Mouse (Mus musculus): ENCODE measurements around the gene Sh3bgrl3. TPM values are rescaled to one million over a fixed set of nuclear protein-coding genes. Genes with fewer than 3 reads are reported as not detected.
"Not testable (repeated sequence)": the region's sequence is repeated elsewhere in the genome, so short reads cannot be mapped to it uniquely, and the experiment has no call there.

The Sh3bgrl3 gene
- polyA plus RNA-seq, 1 experiment from 2014 or later, result 215 TPM

GRCm38 (mm10) chr4:134154354-134154753 is 25.8 kb upstream of the Sh3bgrl3 start:
- peak; percentile 17 for DNase-seq
- Histone ChIP-seq H3K27me3 (ENCODE audit: insufficient read depth, low read length) (no peaks in the 10 kb centered on the region), H3K4me3 (ENCODE audit: low read depth, low read length) (no peak overlapping the region), H3K9ac (replicated peaks) (no peak overlapping the region), H3K36me3 (replicated peaks; ENCODE audit: insufficient read depth, low read length) (peaks cover 37% of the 10 kb centered on the region), H3K9me3 (ENCODE audit: low read length) (no peaks in the 10 kb centered on the region), H3K4me2 (ENCODE audit: low read depth, low read length) (no peak overlapping the region), H3K4me1 (ENCODE audit: insufficient read depth) (peaks cover 6% of the 10 kb centered on the region), H3K27ac (ENCODE audit: low read depth) (peak overlapping the region; percentile 50; the same call in 1 of the 2 replicates)
- TF ChIP-seq CTCF (IDR thresholded peaks at IDR 0.05; ENCODE audit: low read depth) (no peak), EP300 (IDR thresholded peaks at IDR 0.05; ENCODE audit: low read depth) (no peak)
- WGBS (ENCODE audit: insufficient replicate concordance), result 85% methylated on average over 3 of the region's 3 CpGs
- peak; percentile 48; the same call in 1 of the 2 replicates for ATAC-seq

GRCm38 (mm10) chr4:134153656-134154055 is 25.1 kb upstream of the Sh3bgrl3 start:
- Histone ChIP-seq H3K9me3 (ENCODE audit: low read length) (no peaks in the 10 kb centered on the region), H3K4me3 (ENCODE audit: low read depth, low read length) (no peak overlapping the region), H3K4me1 (ENCODE audit: insufficient read depth) (peaks cover under 1% of the 10 kb centered on the region), H3K27me3 (ENCODE audit: insufficient read depth, low read length) (no peaks in the 10 kb centered on the region), H3K4me2 (ENCODE audit: low read depth, low read length) (no peak overlapping the region), H3K9ac (replicated peaks) (no peak overlapping the region), H3K36me3 (replicated peaks; ENCODE audit: insufficient read depth, low read length) (peaks cover 44% of the 10 kb centered on the region), H3K27ac (ENCODE audit: low read depth) (no peak overlapping the region)
- DNase-seq, result no peak
- 91% methylated on average over 3 of the region's 3 CpGs for WGBS (ENCODE audit: insufficient replicate concordance)
- no peak for ATAC-seq
- TF ChIP-seq CTCF (IDR thresholded peaks at IDR 0.05; ENCODE audit: low read depth) (no peak), EP300 (IDR thresholded peaks at IDR 0.05; ENCODE audit: low read depth) (no peak)

- no peaks in the 10 kb centered on the region for H3K27me3 ChIP-seq (ENCODE audit: insufficient read depth, low read length)
- peaks cover 59% of the 10 kb centered on the region for H3K36me3 ChIP-seq (replicated peaks; ENCODE audit: insufficient read depth, low read length)
- DNase-seq, result no peak
- TF ChIP-seq EP300 (IDR thresholded peaks at IDR 0.05; ENCODE audit: low read depth), result no peak
- no peak for TF ChIP-seq CTCF (IDR thresholded peaks at IDR 0.05; ENCODE audit: low read depth)
- H3K4me3 ChIP-seq (ENCODE audit: low read depth, low read length), result no peak overlapping the region
- H3K4me2 ChIP-seq (ENCODE audit: low read depth, low read length), result no peak overlapping the region
- H3K4me1 ChIP-seq (ENCODE audit: insufficient read depth), result no peaks in the 10 kb centered on the region
- WGBS (ENCODE audit: insufficient replicate concordance), result 73% methylated on average over 3 of the region's 3 CpGs
- H3K27ac ChIP-seq (ENCODE audit: low read depth), result no peak overlapping the region
- no peak for ATAC-seq
- no peak overlapping the region for H3K9ac ChIP-seq (replicated peaks)
- H3K9me3 ChIP-seq (ENCODE audit: low read length), result no peaks in the 10 kb centered on the region
Measured at GRCm38 (mm10) chr4:134152112-134152511, 23.5 kb upstream of the Sh3bgrl3 start.

DNA sequence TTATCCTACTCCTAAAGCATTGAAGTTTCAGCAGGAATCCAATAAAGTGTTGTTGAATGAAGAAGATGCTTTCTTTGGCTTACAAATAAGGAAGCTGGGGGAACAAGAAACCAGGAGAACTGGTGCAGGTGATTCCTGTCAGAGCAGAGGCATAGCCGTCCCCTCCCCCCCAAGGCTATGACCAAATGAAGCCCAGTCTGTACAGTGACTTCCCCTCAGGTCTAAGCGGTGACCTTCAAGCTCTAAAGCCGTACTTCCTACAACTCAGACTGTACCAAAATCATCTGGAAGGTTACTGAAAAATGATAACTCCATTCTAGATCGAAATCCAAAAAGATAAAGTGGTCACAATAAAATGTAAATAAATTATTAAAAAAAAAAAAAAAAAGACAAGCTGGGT is 20.8 kb upstream of the Sh3bgrl3 start:
- Histone ChIP-seq H3K4me1 (ENCODE audit: insufficient read depth) (no peaks in the 10 kb centered on the region), H3K9me3 (ENCODE audit: low read length) (no peaks in the 10 kb centered on the region), H3K27ac (ENCODE audit: low read depth) (no peak overlapping the region), H3K36me3 (replicated peaks; ENCODE audit: insufficient read depth, low read length) (peaks cover 58% of the 10 kb centered on the region), H3K4me2 (ENCODE audit: low read depth, low read length) (no peak overlapping the region), H3K4me3 (ENCODE audit: low read depth, low read length) (no peak overlapping the region), H3K27me3 (ENCODE audit: insufficient read depth, low read length) (no peaks in the 10 kb centered on the region), H3K9ac (replicated peaks) (no peak overlapping the region)
- ATAC-seq (no peak), DNase-seq (no peak)
- no peak for TF ChIP-seq CTCF (IDR thresholded peaks at IDR 0.05; ENCODE audit: low read depth)
- TF ChIP-seq EP300 (IDR thresholded peaks at IDR 0.05; ENCODE audit: low read depth), result no peak
- 77% methylated on average over 4 of the region's 4 CpGs for WGBS (ENCODE audit: insufficient replicate concordance)

DNA sequence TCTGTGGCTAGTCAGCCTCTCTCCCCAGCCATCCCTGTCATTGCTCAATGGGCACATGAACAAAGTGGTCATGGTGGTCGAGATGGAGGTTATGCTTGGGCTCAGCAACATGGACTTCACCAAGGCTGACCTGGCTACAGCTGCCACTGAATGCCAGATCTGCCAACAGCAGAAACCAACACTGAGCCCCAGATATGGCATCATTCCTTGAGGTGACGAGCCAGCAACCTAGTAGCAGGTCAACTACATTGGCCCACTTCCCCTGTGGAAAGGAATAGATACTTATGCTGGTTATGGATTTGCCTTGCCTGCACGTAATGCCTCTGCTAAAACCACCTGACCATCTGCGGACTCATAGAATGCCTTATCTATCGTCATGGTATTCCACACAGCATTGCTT is 15.7 kb upstream of the Sh3bgrl3 start:
- not testable (repeated sequence) for H3K27ac ChIP-seq (ENCODE audit: low read depth); ATAC-seq; H3K4me3 ChIP-seq (ENCODE audit: low read depth, low read length); H3K9ac ChIP-seq (replicated peaks); H3K27me3 ChIP-seq (ENCODE audit: insufficient read depth, low read length); H3K4me2 ChIP-seq (ENCODE audit: low read depth, low read length); DNase-seq; H3K9me3 ChIP-seq (ENCODE audit: low read length); H3K4me1 ChIP-seq (ENCODE audit: insufficient read depth)
- peaks cover 33% of the 10 kb centered on the region for H3K36me3 ChIP-seq (replicated peaks; ENCODE audit: insufficient read depth, low read length)
- WGBS (ENCODE audit: insufficient replicate concordance), result 87% methylated on average over 5 of the region's 5 CpGs

- ATAC-seq, result no peak
- 85% methylated on average over 2 of the region's 2 CpGs for WGBS (ENCODE audit: insufficient replicate concordance)
Measured at GRCm38 (mm10) chr4:134138857-134139256, 10.3 kb upstream of the Sh3bgrl3 start.

More at GRCm38 (mm10) chr4:134138857-134139256, 10.3 kb upstream of the Sh3bgrl3 start:
- Histone ChIP-seq H3K27ac (ENCODE audit: low read depth) (no peak overlapping the region), H3K4me3 (ENCODE audit: low read depth, low read length) (no peak overlapping the region), H3K9me3 (ENCODE audit: low read length) (no peaks in the 10 kb centered on the region), H3K4me1 (ENCODE audit: insufficient read depth) (no peaks in the 10 kb centered on the region), H3K9ac (replicated peaks) (no peak overlapping the region), H3K36me3 (replicated peaks; ENCODE audit: insufficient read depth, low read length) (peaks cover 18% of the 10 kb centered on the region), H3K4me2 (ENCODE audit: low read depth, low read length) (no peak overlapping the region), H3K27me3 (ENCODE audit: insufficient read depth, low read length) (no peaks in the 10 kb centered on the region)
- TF ChIP-seq EP300 (IDR thresholded peaks at IDR 0.05; ENCODE audit: low read depth) (no peak), CTCF (IDR thresholded peaks at IDR 0.05; ENCODE audit: low read depth) (peak; percentile 38)
- DNase-seq, result no peak

All from liver, postnatal 0 days (tissue).